Comparison of ENCODE assay signal across 12 mouse cellular contexts in genomic region chr4:134669742-134670354, GRCm38 (mm10). TPM values are rescaled to one million over a fixed set of nuclear protein-coding genes. Genes with fewer than 3 reads are reported as not detected.
A peak's percentile ranks its signal among the peaks of the same experiment; 100 is the strongest.
DNase-seq lines count a peak whose midpoint lies in the region; ATAC-seq and TF ChIP-seq lines count a peak whose summit lies in the region.
"Had no signal": no experiment of that assay in that cellular context is flagged by ENCODE, and none has a peak within 500 bp of the region (broad histone marks: within the 10 kb centered on the region; RNA-seq: fewer than 3 reads in every experiment).

No protein-coding gene starts in this region.

- peak; percentile 64 for DNase-seq in cerebellum, adult 11-12 months
- no peak for DNase-seq in cerebellum, adult 9-10 months
- peak; percentile 43 for DNase-seq in heart, postnatal 0 days (ENCODE audit: low spot score)
- DNase-seq in heart, adult 9 months (ENCODE audit: low spot score in 2 of 2): no peak
- peak; percentile 80 to 82 for DNase-seq in adrenal gland, adult (ENCODE audit: inconsistent age in 2 of 2, low spot score in 1 of 2)
- DNase-seq in kidney, adult 9 months: peak; percentile 45
- no peak for DNase-seq in thymus, postnatal 14 days
- DNase-seq in adipocyte (ENCODE audit: low spot score): no peak
- DNase-seq: lung, adult 18-20 months; retina, postnatal 1 day had no signal

- H3K27me3 ChIP-seq in heart, postnatal 0 days (ENCODE audit: control insufficient read depth, insufficient read depth, low read length): no peaks in the 10 kb centered on the region
- H3K27me3 ChIP-seq: midbrain, embryonic 15.5 days had no signal

- H3K9ac ChIP-seq in heart, postnatal 0 days (replicated peaks; ENCODE audit: low read depth, low read length): 0 out of 2 replicates have a peak overlapping the region, but pooled peaks have one; percentile 2
- H3K9ac ChIP-seq: hindbrain, embryonic 14.5 days; midbrain, embryonic 15.5 days had no signal

- peak overlapping the region; percentile 36; the same call in 1 of the 2 replicates for H3K27ac ChIP-seq in heart, postnatal 0 days (ENCODE audit: low read depth)
- H3K27ac ChIP-seq: hindbrain, embryonic 14.5 days; midbrain, embryonic 15.5 days had no signal

- H3K4me3 ChIP-seq in heart, postnatal 0 days (ENCODE audit: low read depth, low read length): no peak overlapping the region
- H3K4me3 ChIP-seq: midbrain, embryonic 15.5 days had no signal

- no peak overlapping the region for H3K4me2 ChIP-seq in heart, postnatal 0 days (ENCODE audit: low read depth, low read length)
- H3K4me2 ChIP-seq: hindbrain, embryonic 14.5 days; midbrain, embryonic 15.5 days had no signal

- TF ChIP-seq EP300 in heart, postnatal 0 days (IDR thresholded peaks at IDR 0.05; ENCODE audit: low read depth): no peak

- WGBS in heart, postnatal 0 days: 63% methylated on average over 17 of the region's 17 CpGs

- 0 out of 2 replicates have a peak, but pooled peaks cover 14% of the 10 kb centered on the region for H3K4me1 ChIP-seq in heart, postnatal 0 days (ENCODE audit: control insufficient read depth, insufficient read depth)

- 0 out of 2 replicates have a peak, but pooled peaks have one; percentile 27 for ATAC-seq in heart, postnatal 0 days (ENCODE audit: insufficient read depth, low read depth)
- ATAC-seq: midbrain, embryonic 15.5 days had no signal

- H3K9me3 ChIP-seq in heart, postnatal 0 days (replicated peaks; ENCODE audit: control insufficient read depth, low read length): no peaks in the 10 kb centered on the region
- H3K9me3 ChIP-seq: midbrain, embryonic 15.5 days had no signal

- no peaks in the 10 kb centered on the region for H3K36me3 ChIP-seq in heart, postnatal 0 days (replicated peaks; ENCODE audit: control insufficient read depth, insufficient read depth, low read length)
- H3K36me3 ChIP-seq: midbrain, embryonic 15.5 days had no signal

- no peak for TF ChIP-seq CTCF in heart, postnatal 0 days (IDR thresholded peaks at IDR 0.05; ENCODE audit: low read depth)

RNA-seq across cellular contexts. Expression of gene Man1c1, which starts 34.2 kb away (rescaled TPM):
- 14.8 and 21.2 TPM in 2 replicates for total RNA-seq in heart, postnatal 0 days (2014; rRNA removed; ENCODE audit: low replicate concordance)
- polyA plus RNA-seq in heart, postnatal 0 days (2015; fragmentation: Nextera tagmentation; extraction: Ambion mirVana): 3.8 TPM in 2 replicates

Comparison
In these comparisons a context has a peak if more than half of its experiments do, and no peak if none do; other contexts are left out.
1. DNase-seq: peak in cerebellum, adult 11-12 months (single experiment), heart, postnatal 0 days (single experiment), adrenal gland, adult (2 of 2) and kidney, adult 9 months (single experiment); none in cerebellum, adult 9-10 months (single experiment), heart, adult 9 months (0 of 2), thymus, postnatal 14 days (single experiment) and adipocyte (single experiment).